Mouse (Mus musculus) liver, embryonic 11.5 days (tissue): ENCODE results near the gene Car7. TPM values are rescaled to one million over a fixed set of nuclear protein-coding genes. Genes with fewer than 3 reads are reported as not detected.

Experiments used
- ATAC-seq: fragments of 200-750 bp; cut with Nextera tagmentation; replicated peaks from 2 replicates; pipeline ENCODE4 v1.8.0; 2017; ENCODE audit warnings: moderate number of reproducible peaks, mild to moderate bottlenecking, moderate TSS enrichment, moderate library complexity; ENCODE audit not compliant: low FRiP score
- DNase-seq: peaks from one replicate; pipeline ENCODE4 v3.0.0-alpha.2; 2017; ENCODE audit warnings: low spot score
- H3K27ac ChIP-seq: fragments of 300-500 bp; sonication (generic); 2 replicates; pipeline ENCODE4 v1.5.1; 2014; ENCODE audit warnings: mild to moderate bottlenecking, low read depth, low read length, control low read depth
- H3K27me3 ChIP-seq: fragments of 300-500 bp; sonication (generic); replicated peaks from 2 replicates; pipeline ENCODE4 v1.6.1; 2014; ENCODE audit warnings: low read length, mixed read lengths; ENCODE audit not compliant: control insufficient read depth, insufficient read depth
- H3K36me3 ChIP-seq: fragments of 300-500 bp; sonication (generic); 2 replicates; pipeline ENCODE4 v1.6.1; 2014; ENCODE audit warnings: mild to moderate bottlenecking, low read length, moderate library complexity, mixed read lengths; ENCODE audit not compliant: control insufficient read depth, insufficient read depth
- H3K4me1 ChIP-seq: fragments of 300-500 bp; sonication (generic); replicated peaks from 2 replicates; pipeline ENCODE4 v1.6.1; 2014; ENCODE audit warnings: low read length, mixed read lengths; ENCODE audit not compliant: control insufficient read depth, insufficient read depth
- H3K4me2 ChIP-seq: fragments of 300-500 bp; sonication (generic); 2 replicates; pipeline ENCODE4 v1.6.1; 2014; ENCODE audit warnings: mild to moderate bottlenecking, control low read depth, moderate library complexity
- H3K4me3 ChIP-seq: fragments of 300-500 bp; sonication (generic); 2 replicates; pipeline ENCODE4 v1.5.1; 2014; ENCODE audit warnings: low read depth, low read length, control low read depth
- H3K9ac ChIP-seq: fragments of 300-500 bp; sonication (generic); 2 replicates; pipeline ENCODE4 v1.6.1; 2014; ENCODE audit warnings: low read depth, low read length, control low read depth
- H3K9me3 ChIP-seq: fragments of 300-500 bp; sonication (generic); 2 replicates; pipeline ENCODE4 v1.6.1; 2016; ENCODE audit warnings: low read length, inconsistent platforms, mixed read lengths; ENCODE audit not compliant: control insufficient read depth
- WGBS: fragments of 180-500 bp; shearing (Covaris S2); extraction: QIAGEN DNeasy Blood & Tissue Kit; methylation state at CpG from one replicate; pipeline ENCODE4 v1.1.7; 2014; 5-methylcytosine and 5-hydroxymethylcytosine counted together
- polyA plus RNA-seq: library from polyadenylated mRNA; unstranded; fragments of >200 nt; fragmentation: Nextera tagmentation; extraction: Ambion mirVana; gene quantifications from 2 replicates; pipeline ENCODE4 v1.2.1, GENCODE M21; 2014

Gene Car7
- polyA plus RNA-seq, 1 experiment from 2014 or later: 2.1 TPM

DNA sequence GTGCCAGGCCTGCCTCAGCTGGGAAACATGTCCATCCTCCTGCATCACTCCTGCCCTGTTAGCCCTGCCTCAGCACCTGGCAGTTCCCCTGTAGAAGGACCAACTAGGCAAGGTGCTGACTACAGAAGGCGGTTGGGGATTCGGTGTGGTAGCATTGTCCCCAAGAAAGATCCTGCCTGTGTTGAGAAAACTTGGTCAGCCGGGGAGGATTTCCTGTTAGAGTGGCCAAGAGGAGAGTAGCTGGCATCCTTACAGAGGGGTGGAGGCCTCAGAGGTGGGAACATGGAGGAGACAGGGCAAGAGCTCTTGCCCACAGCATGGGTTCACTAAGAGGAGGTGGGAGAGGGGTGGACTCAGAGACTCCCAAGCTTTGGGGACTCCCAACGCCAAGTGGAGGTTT, 20.7 kb downstream of the Car7 start:
- H3K27ac ChIP-seq: no peak overlapping the region
- no peak overlapping the region for H3K4me2 ChIP-seq
- DNase-seq (no peak), ATAC-seq (no peak)
- H3K9ac ChIP-seq: no peak overlapping the region
- no peaks in the 10 kb centered on the region for H3K36me3 ChIP-seq
- no peaks in the 10 kb centered on the region for H3K4me1 ChIP-seq
- WGBS: 87% methylated on average over 4 of the region's 4 CpGs
- H3K27me3 ChIP-seq: peaks cover 6% of the 10 kb centered on the region
- no peak overlapping the region for H3K4me3 ChIP-seq
- H3K9me3 ChIP-seq: no peaks in the 10 kb centered on the region

GRCm38 (mm10) chr8:104557226-104557625, 22.7 kb downstream of the Car7 start:
- no peak for DNase-seq
- Histone ChIP-seq H3K36me3 (no peaks in the 10 kb centered on the region), H3K4me1 (no peaks in the 10 kb centered on the region), H3K4me2 (no peak overlapping the region; the same call in 1 of the 2 replicates), H3K9me3 (no peaks in the 10 kb centered on the region), H3K27ac (no peak overlapping the region), H3K4me3 (no peak overlapping the region), H3K27me3 (peaks cover 6% of the 10 kb centered on the region), H3K9ac (no peak overlapping the region)
- 41% methylated on average over 7 of the region's 7 CpGs for WGBS
- ATAC-seq: peak; percentile 61

GRCm38 (mm10) chr8:104560731-104561130, 26.2 kb downstream of the Car7 start:
- ATAC-seq (no peak), DNase-seq (no peak)
- no peak overlapping the region for H3K4me2 ChIP-seq
- no peak overlapping the region for H3K9ac ChIP-seq
- H3K4me3 ChIP-seq: no peak overlapping the region
- H3K27ac ChIP-seq: no peak overlapping the region
- H3K4me1 ChIP-seq: no peaks in the 10 kb centered on the region
- no peaks in the 10 kb centered on the region for H3K9me3 ChIP-seq
- H3K27me3 ChIP-seq: no peaks in the 10 kb centered on the region
- no peaks in the 10 kb centered on the region for H3K36me3 ChIP-seq

GRCm38 (mm10) chr8:104564633-104565456, 30.4 kb downstream of the Car7 start:
- Histone ChIP-seq H3K27ac (no peak overlapping the region), H3K4me3 (no peak overlapping the region), H3K36me3 (no peaks in the 10 kb centered on the region), H3K27me3 (no peaks in the 10 kb centered on the region), H3K9ac (no peak overlapping the region), H3K9me3 (no peaks in the 10 kb centered on the region), H3K4me1 (no peaks in the 10 kb centered on the region), H3K4me2 (peak overlapping the region; percentile 40)
- ATAC-seq: peak; percentile 91
- WGBS: 16% methylated on average over 22 of the region's 22 CpGs
- peak; percentile 74 for DNase-seq

GRCm38 (mm10) chr8:104565457-104565798, 30.9 kb downstream of the Car7 start:
- no peaks in the 10 kb centered on the region for H3K4me1 ChIP-seq
- ATAC-seq: peak; percentile 25; the same call in 1 of the 2 replicates
- H3K36me3 ChIP-seq: no peaks in the 10 kb centered on the region
- H3K9ac ChIP-seq: no peak overlapping the region
- no peak overlapping the region for H3K27ac ChIP-seq
- 93% methylated on average over 5 of the region's 5 CpGs for WGBS
- no peak for DNase-seq
- H3K9me3 ChIP-seq: no peaks in the 10 kb centered on the region
- H3K4me2 ChIP-seq: no peak overlapping the region
- no peaks in the 10 kb centered on the region for H3K27me3 ChIP-seq
- no peak overlapping the region for H3K4me3 ChIP-seq

GRCm38 (mm10) chr8:104569559-104569958, 35.1 kb downstream of the Car7 start:
- Histone ChIP-seq H3K4me1 (0 out of 2 replicates have a peak, but pooled peaks cover 3% of the 10 kb centered on the region), H3K27me3 (no peaks in the 10 kb centered on the region), H3K4me2 (no peak overlapping the region), H3K4me3 (no peak overlapping the region), H3K36me3 (no peaks in the 10 kb centered on the region), H3K9ac (no peak overlapping the region), H3K9me3 (no peaks in the 10 kb centered on the region), H3K27ac (no peak overlapping the region)
- 47% methylated on average over 1 of the region's 1 CpGs for WGBS
- no peak for DNase-seq
- ATAC-seq: no peak

DNA sequence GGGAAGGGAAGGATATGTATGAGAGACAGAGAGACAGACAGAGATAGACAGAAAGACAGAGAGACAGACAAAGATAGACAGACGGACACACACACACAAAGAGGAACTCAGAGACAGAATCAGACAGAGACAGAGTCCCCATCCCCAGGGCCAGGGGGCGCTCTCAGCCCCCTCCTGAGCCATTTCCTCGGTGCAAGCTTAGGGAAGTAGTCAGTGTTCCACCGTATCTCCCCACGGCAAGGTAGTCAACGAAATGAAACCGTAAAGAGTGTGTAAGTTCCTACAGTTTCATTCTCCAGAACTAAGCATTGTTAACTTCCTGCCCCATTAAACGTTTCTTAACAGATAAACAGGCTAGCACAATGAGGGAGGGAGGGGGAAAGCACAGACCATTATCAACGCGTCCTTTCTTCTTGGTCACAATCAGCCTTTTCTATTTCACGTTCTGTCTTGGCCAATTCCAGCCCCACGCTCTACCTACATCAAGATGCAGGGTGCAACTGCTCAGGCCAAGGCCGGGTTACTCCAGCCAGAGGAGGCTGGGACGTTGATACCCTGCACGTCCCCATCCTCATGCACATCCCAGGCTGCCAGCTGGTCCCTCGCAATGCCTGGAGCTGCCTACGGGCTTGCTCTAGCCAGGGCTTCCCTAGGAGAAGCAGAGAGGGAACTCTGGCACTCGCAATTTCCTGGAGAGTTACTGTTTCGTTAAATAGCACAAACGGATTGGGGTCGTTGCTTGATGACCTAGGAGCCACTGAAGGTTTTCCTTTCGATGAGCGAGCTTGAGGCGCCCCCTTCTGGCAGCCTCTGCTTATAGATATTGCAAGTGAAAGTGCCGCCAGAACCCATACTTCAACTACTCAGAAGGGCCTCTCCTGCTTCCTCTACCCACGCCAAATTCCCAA, 36.2 kb downstream of the Car7 start:
- WGBS: 3% methylated on average over 26 of the region's 26 CpGs
- Histone ChIP-seq H3K36me3 (no peaks in the 10 kb centered on the region), H3K9ac (peak overlapping the region; percentile 67), H3K4me3 (peak overlapping the region; percentile 62), H3K27ac (no peak overlapping the region), H3K4me2 (peak overlapping the region; percentile 97), H3K4me1 (0 out of 2 replicates have a peak, but pooled peaks cover 3% of the 10 kb centered on the region), H3K27me3 (no peaks in the 10 kb centered on the region), H3K9me3 (no peaks in the 10 kb centered on the region)
- ATAC-seq (peak; percentile 83), DNase-seq (peak; percentile 82)

DNA sequence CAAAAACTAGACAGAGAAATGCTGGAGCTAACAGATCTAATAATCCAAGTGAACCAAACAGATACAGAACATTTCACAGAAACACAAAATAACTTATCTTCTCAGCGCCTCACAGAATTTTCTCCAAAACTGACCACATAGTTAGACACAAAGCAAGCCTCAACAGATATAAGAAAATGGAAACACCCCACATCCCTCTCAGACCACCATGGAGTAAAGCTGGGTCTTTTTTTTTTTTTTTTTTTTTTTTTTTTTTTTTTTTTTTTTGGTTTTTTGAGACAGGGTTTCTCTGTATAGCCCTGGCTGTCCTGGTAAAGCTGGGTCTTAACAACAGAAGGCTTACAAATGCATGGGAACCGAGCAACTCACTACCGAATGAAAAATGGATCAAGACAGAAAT, 42.3 kb downstream of the Car7 start:
- H3K36me3 ChIP-seq: no peaks in the 10 kb centered on the region
- no peak overlapping the region for H3K27ac ChIP-seq
- no peak overlapping the region for H3K4me3 ChIP-seq
- ATAC-seq (no peak), DNase-seq (no peak)
- H3K27me3 ChIP-seq: no peaks in the 10 kb centered on the region
- 87% methylated on average over 3 of the region's 3 CpGs for whole genome bisulfite sequencing
- no peak overlapping the region for H3K4me2 ChIP-seq
- no peak overlapping the region for H3K9ac ChIP-seq
- no peaks in the 10 kb centered on the region for H3K9me3 ChIP-seq
- no peaks in the 10 kb centered on the region for H3K4me1 ChIP-seq
